Mouse (Mus musculus) megakaryocyte, adult 5-6 weeks (primary cell): ENCODE measurements around the gene Ndufaf4. TPM values are rescaled to one million over a fixed set of nuclear protein-coding genes. Genes with fewer than 3 reads are reported as not detected.
"Not testable (repeated sequence)": the region's sequence is repeated elsewhere in the genome, so short reads cannot be mapped to it uniquely, and the experiment has no call there.

ENCODE experiments used
- ATAC-seq: 2 replicates; pipeline ENCODE4 v1.8.0; 2016; ENCODE audit warnings: mild to moderate bottlenecking, inconsistent platforms; ENCODE audit not compliant: poor library complexity, severe bottlenecking
- total RNA-seq, 2 experiments: library from RNA; stranded (forward) in 1 of 2; stranded (reverse) in 1 of 2; fragments of 153-499, 151-499 nt in 1 of 2; fragments of 221-1000, 200-1000 nt in 1 of 2; gene quantifications; 2 replicates each; pipeline versions ENCODE4 v1.2.3 to v1.2.4; 2015 to 2017

Gene Ndufaf4
- total RNA-seq (2015): 9.8 and 15.3 TPM in 2 replicates
- total RNA-seq (2017): 7.6 and 8.8 TPM in 2 replicates

DNA sequence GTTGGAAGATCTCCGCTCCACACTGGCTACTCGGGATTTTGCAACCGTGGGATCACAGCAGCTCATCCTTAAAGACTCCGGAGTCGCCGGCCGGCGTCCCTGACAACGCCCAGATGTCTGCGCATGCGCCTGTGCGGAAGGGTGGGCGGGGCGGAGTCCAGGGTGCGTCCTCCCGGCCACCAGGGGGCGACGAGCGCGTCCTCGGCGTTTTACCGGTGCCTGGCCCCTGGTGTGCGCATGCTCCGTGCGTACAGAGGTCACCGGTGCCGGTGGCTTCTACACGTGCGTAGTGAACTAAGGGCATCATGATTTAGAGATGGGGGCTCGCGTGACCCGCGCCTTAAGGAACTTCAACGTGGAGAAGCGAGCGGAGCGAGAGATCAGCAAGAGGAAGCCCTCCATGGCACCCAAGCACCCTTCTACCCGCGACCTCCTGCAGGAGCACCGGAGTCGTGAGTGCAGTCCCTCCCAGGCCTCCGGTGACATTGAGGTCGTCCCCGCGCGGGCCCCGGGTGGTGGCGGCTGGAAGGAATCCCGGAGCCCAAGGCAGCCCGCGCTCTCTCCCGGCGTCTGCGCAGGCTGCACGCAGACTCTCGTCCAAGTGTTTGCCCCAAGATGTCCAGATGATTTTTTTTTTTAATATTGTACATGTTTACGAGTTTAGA is at the start of gene Ndufaf4:
TSS of gene Ndufaf4 (plus strand) at position 233 of the 665 bp plus-strand sequence.
- peak; percentile 95 for ATAC-seq

DNA sequence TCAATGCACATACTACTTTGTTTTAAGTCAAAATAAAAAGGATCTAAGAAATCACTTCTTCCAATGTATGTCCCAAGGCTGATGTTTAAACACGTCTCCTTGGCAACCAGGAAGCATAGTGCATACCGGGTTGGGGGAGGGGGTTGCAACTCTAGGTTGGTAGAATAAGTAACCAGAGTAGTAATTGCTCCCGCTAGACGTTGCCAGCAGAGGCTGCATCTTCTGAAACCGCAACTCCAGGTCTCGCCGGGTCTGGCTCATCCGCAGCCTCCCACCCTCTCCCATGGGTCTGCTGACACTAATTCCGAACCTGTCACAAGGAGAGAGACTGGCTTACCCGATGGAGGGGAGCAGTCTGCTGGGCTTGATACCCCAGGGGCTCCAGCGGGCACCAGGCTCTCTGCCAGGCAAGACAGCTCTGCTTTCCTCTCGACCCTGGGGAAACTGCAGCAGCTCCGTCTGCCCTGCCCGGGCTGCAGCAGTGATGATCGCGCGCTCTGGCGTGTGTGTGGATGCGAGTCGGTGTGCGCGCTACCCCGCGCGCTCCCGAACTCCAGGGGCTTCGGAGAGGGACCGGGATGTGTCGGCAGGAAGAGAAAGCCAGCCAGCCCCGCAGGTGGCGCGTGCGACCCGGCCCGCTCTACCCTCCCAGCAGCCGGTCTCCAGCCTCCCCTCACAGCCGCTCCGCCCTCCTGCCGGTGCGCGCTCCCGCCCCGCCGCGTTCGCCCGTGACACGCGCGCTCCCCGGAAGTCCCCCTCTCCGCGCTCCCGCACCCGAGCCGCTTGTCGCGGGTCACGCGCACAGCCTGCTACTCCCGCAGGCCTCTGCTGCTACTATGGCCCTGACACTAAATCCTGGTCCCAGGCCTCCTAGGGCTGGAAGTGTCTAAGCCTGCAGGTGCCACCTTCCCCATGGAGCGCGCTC is 47.2 kb upstream of the Ndufaf4 start, which contains the start of gene Klhl32:
TSS of gene Klhl32 (minus strand) at position 724 of the 925 bp plus-strand sequence.
- ATAC-seq: no peak

DNA sequence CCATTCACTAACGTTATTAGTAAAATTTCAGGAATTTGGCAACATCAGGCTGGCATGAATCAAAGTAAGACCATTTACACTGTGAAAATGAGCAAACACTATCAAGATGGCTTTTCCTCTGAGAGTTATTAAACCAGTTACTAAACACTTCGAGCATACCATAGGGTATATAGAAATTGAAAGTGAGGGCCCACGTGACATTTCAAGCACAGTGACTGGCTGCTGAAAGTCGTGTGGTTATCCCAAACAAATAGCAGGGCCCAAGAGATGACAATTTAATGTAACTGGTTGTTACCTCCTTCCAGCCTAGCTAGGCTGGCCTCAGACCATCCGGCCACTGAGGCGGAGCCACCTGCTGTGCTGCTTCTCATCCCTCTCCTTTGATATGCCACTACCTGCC is 32.2 kb upstream of the Ndufaf4 start:
- ATAC-seq: no peak

DNA sequence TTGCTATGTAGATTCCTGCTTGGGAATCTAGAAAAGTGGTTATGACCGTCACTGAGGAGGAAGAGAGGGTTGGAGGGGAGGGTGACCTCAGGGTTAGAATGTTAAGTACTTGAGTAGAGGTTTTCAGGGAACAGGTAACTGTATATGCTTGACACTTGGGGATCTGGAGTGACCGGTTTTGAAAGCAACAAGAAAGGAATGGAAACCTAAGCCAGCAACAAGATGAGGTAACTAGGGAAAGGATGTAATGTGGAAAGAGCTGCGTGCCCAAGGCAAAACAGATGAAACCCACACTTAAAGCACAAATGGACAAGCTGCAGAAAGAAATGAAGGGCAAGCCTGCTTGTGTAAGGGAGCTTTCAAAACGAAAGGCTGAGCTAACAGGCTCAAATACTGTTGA is 28.7 kb upstream of the Ndufaf4 start:
- no peak for ATAC-seq

DNA sequence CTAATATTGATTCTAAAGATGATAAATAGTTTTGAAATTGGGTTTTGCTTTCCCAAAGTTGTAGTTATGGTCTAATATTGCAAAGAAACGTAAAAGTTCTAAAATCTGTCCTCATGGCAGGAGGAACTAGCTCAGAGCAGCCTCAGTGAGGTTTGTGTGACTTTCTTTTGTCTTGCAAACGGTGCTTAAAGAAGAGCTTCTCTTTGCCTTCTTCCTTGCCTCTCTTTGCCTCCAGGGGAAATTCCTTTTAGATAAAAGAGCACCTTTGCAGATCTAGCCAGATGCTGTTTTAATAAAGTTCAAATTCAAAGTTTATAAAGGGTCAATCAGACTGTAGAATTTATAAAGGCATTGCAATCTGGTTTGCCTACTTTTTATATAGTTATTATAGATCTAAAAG is 8.5 kb upstream of the Ndufaf4 start:
- not testable (repeated sequence) for ATAC-seq

DNA sequence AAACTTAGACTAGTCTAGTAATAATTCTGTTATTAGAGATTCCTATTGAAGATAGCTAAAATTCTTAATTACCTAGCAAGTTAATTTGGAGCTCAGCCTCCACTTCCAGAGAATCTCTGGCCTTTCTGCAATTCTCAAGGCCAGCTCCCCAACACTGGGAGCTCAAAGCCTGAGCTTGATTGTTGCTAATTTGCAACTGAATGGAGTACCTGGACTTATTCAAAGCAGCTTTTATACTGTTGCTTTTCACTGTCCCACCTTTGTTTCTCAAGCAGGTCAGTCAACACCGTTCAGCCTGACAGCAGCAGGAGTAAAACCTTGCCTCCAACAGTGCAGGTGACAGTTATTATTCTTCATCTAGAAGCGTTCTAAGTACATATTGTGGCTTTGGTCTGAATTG is 5.6 kb upstream of the Ndufaf4 start:
- not testable (repeated sequence) for ATAC-seq

DNA sequence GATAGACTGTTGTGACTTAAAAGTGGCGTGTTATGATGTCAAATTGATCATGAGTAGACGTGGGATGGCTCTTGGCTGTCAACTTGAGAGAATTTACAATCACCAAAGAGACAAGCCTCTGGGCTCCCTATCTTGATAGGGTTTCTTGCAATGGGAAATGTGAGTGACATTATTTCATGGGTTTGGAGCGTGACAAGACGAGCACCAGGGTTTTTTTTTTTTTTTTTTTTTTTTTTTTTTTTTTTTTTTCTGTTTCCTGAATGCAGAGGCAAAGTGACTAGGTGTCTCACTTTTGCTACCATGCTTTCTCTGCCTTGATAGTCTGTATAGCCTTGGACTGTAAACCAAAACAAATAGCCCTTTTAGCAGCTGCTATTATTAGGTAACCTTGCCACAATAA is 3.3 kb upstream of the Ndufaf4 start:
- ATAC-seq: no peak

DNA sequence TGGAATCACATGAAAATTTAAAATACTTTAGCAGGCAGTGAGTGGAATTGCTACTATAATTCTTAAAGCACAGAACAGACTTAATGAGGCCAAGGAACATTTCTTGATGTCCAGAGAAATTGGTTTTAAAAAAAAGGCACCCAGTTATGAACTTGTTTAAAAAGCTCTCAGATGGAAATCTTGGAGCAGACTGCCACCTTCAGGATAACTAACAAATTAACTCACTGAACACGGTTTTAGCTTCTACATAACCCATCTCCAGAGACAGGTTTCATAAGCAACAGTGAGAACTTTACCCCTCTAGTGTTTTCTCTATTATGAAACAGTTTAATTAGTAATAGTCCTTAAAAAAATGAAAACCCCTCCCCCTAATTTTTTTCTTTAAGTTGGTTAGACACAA is 1.1 kb upstream of the Ndufaf4 start:
- ATAC-seq: peak; percentile 33; the same call in 1 of the 2 replicates

DNA sequence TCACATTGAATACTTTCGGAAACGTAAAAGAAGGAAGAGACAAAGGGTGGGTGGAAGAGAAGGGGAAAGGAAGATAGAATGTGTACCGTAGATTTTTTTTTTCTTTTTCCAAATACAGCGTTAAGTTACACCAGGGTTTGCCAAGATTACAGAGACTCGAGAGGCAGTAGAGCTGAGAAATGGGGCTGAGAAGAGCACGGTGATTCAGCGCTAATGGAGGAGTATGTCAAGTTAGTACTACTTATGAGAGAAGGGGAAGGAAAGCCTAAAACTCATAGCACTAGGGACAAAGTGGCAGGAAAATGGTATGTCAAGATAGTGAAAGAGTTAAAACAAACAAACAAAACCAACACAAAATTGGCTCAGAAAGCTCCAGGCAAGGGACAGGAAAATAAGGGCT is 532 bp upstream of the Ndufaf4 start:
- peak; percentile 11; the same call in 1 of the 2 replicates for ATAC-seq

DNA sequence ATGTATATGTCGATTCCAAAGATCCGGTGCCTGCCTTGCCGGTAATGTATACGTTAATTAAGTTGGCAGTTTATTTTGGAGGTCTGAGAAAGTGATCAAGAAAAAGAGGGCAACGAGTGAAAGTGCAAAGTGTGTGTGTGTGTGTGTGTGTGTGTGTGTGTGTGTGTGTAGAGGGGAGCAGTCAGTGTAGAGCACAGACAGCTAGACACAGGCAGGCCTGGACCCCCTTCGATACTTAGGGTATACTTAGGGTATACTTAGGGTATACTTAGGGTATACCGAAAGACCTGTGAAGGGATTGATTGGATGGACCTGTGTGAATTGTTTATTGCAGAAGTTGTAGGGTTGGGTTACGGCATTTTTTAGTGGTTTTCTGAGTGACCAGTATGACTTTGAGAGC is 753 bp downstream of the Ndufaf4 start:
- ATAC-seq: no peak

DNA sequence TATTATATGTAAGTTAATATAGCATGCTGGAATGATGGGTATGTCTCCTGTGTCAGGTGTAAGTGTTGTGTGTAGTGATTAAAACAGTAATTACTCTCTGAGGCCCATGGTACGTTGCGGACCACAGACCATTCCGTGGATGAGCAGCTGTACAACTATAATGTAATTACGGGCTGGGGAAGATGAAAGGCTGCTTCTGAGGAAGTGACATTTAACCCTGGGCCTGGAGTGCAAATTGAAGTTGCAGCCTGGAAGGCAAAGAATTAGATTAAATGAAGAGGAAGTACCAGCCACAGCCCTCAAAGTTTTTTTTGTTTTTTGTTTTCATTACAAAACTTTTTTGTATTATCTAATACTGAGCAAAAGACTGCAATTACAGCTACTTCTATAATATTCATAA is 1.3 kb downstream of the Ndufaf4 start:
- ATAC-seq: 0 out of 2 replicates have a peak, but pooled peaks have one; percentile 11

DNA sequence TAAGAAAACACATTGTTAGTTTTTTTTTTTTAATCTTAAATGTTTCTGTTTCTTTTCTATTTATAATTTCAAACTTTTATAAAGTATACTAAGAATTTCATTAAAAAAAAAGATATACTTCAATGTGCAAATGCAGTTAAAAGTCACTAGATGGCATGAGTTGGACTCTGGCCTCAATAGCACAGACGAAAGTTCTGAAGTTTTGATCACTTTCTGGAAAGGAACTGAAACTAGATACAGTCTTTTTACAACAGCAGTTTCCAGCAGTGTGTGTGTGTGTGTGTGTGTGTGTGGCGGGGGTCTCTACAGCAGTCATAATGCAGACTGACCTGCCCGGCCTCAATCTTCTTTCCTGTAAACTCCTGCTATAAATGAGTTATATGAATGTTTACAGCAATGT is 9.9 kb downstream of the Ndufaf4 start:
- ATAC-seq: no peak

DNA sequence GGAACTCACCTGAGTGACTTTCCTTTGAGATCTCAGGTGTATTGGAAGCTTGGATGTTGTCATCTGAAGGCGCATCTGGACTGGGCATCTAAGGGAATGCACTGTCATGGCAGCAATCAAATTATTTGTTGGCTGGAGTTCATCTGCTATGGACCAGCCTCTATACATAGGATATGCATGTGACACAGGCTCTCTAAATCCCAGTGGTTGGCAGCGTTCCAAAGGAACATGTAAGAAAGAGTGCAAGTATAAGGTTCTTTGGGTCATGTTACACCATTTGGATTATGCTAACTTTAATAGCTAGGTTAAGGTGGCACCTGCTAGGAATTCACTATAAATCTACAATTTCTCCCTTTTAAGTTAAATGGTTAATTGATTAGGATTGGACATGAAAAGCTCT is 17.7 kb downstream of the Ndufaf4 start:
- no peak for ATAC-seq

DNA sequence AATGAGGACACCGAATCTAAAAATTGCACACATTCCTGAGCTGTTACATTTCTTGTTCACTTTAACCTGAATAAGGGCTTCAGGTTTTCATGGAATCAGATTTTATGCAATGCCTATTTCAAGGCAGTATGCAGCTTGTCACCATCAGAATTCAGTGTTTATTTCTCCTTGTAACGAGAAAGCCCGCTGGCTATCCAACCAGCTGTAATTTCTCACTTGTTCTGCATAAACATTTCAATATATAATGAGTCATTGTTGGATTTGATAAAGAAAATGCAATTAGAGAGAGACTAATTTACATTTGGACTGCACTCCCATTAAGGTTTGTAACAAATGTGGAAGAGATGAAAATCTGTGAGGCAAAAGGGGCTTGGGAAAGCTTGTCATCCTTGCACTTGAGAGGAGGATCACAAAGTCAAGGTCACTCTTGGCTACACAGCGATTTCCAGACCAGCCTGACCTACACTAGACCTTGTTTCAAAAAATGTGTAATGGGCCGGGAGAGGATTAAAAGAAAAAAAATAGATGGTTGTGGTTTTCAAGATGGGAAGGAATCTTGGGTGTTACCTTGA is 22.2 kb downstream of the Ndufaf4 start:
- no peak for ATAC-seq

DNA sequence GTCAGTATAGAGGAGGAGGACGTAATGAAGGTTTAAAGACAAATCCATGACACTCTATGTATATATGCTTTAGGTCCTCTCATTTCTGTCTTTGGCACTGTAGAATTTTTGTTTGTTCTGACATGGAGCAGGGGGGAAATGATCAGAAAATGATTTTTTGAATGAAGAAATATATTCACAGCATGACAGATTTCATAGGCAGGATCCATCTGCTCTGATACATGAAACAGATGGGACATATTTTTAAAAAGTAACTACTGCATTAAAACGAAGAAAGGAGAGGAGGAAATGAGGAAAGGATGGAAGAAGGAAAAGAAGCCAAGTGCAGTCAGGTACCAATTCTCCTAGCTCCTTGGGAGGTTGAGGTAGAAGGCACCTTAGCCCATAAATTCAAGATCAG is 26.8 kb downstream of the Ndufaf4 start:
- no peak for ATAC-seq

DNA sequence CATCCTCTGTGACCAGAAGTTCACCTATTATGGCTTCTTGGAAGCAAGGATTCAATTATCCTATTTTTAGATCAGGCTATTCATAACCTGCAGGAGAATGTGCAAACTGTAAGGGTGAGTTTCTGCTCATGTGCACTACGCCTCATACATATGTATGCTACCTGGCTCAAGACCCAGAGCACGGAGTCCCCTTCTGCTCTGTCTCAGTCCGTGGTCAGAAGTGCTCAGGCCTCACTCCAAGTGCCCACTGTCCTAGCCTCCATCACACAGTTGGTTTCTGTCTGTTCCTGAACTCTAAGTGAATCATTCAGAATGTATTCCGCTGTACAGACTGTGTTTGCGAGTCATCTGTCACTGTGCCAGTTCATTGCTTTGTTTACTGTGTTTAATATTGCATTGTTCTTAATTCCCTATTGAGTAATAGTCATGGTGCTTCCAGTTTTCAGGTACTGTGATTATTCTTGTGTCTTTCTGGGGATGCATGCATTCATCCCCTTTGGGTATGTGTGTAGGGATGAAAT is 30.4 kb downstream of the Ndufaf4 start:
- no peak for ATAC-seq

DNA sequence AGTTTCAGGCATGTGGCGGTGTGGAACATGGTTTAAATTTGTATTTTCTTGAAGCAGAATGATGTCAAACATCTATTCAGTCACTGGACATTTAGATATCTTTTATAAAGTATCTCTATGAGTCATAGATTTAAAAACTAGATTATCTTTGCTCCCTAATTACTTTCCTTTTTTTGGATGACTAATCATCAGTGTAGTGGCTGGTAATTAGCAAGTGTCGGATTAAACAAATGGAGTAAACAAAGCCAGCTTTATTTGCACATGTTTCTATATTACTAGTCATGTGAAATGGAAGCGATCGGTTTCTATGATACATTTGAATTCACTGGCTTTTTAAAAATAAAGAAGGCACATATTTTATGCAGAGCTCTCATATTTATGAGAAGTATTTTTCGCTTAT is 31.0 kb downstream of the Ndufaf4 start:
- ATAC-seq: no peak

DNA sequence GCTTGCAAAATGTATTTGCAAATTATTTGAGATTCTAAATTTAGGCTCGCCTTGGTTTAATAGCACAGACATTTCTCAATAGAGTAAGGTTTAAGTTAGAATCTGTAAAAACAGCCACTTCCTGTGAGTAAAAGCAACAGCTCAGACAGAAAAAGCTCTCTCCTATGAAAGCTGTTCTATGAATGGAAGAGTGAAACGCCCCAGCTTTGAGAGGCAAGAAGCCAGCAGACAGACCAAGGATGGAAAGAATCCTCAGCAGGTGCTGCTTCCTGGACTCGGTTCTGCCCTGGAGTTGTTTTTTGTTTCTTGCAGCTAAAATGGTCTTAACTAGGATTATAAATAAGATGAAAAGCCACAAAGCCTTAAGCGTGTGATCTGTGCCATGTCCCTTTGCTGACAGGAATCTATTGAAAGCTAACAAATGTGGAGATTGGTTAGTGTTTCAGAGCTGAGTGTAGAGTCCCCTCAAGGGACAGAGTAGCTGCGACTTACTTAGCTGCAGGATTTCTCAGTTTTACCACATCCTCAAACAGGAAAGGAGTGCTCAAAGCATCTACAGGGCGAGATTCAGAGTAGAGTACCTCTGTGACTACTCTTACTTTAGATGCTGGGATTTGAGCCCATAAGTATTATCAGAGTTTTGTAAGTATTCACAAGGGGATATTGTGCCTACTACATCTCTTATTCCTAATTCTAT is 45.0 kb downstream of the Ndufaf4 start:
- no peak for ATAC-seq
